Mouse (Mus musculus) lung, adult 18-20 months (tissue): ENCODE data around the gene Col13a1.

Source experiments
- DNase-seq, 2 experiments: peaks; one replicate each; pipeline ENCODE4 v3.0.0; 2022; ENCODE audit warnings: mixed read lengths in 2 of 2

Col13a1 gene

GRCm38 (mm10) chr10:61978866-61979340 is at the start of gene Col13a1:
Gene Col13a1, minus strand, starts transcription at chr10:61979108.
- DNase-seq: no peak

- DNase-seq: no peak
These were observed 48.8 kb upstream of the Col13a1 start for GRCm38 (mm10) chr10:62027699-62028098.

- DNase-seq: peak; percentile 63 to 71
These were observed 45.1 kb upstream of the Col13a1 start for GRCm38 (mm10) chr10:62023821-62024551.

GRCm38 (mm10) chr10:62020068-62020620 is 41.2 kb upstream of the Col13a1 start:
- DNase-seq: no peak

- no peak for DNase-seq
These were observed 40.6 kb upstream of the Col13a1 start for GRCm38 (mm10) chr10:62019386-62020067.

- no peak for DNase-seq
These were observed 38.0 kb upstream of the Col13a1 start for GRCm38 (mm10) chr10:62016947-62017346.

- DNase-seq: no peak
These were observed 34.3 kb upstream of the Col13a1 start for GRCm38 (mm10) chr10:62013190-62013589.

GRCm38 (mm10) chr10:62012371-62012770 is 33.5 kb upstream of the Col13a1 start:
- DNase-seq: no peak

- DNase-seq: no peak
These were observed 31.1 kb upstream of the Col13a1 start for GRCm38 (mm10) chr10:62009981-62010500.

- no peak for DNase-seq
These were observed 29.1 kb upstream of the Col13a1 start for GRCm38 (mm10) chr10:62007958-62008357.

- DNase-seq: no peak
These were observed 27.5 kb upstream of the Col13a1 start for GRCm38 (mm10) chr10:62006371-62006770.

- DNase-seq: no peak
These were observed 21.3 kb upstream of the Col13a1 start for GRCm38 (mm10) chr10:62000216-62000615.

- no peak for DNase-seq
These were observed 20.9 kb upstream of the Col13a1 start for GRCm38 (mm10) chr10:61999766-62000165.

GRCm38 (mm10) chr10:61991481-61992424 is 12.8 kb upstream of the Col13a1 start:
- DNase-seq: no peak

GRCm38 (mm10) chr10:61980424-61980823 is 1.5 kb upstream of the Col13a1 start:
- DNase-seq: peak; percentile 75 to 84

GRCm38 (mm10) chr10:61978112-61978865 is 619 bp downstream of the Col13a1 start:
- no peak for DNase-seq

- DNase-seq: no peak
These were observed 1.4 kb downstream of the Col13a1 start for GRCm38 (mm10) chr10:61977392-61978096.

GRCm38 (mm10) chr10:61976987-61977386 is 1.9 kb downstream of the Col13a1 start:
- peak in 1 of 2 experiments; percentile 16 for DNase-seq

GRCm38 (mm10) chr10:61974581-61974980 is 4.3 kb downstream of the Col13a1 start:
- no peak for DNase-seq

- no peak for DNase-seq
These were observed 6.9 kb downstream of the Col13a1 start for GRCm38 (mm10) chr10:61972041-61972440.

- no peak for DNase-seq
These were observed 10.8 kb downstream of the Col13a1 start for GRCm38 (mm10) chr10:61968003-61968553.
